Mouse (Mus musculus) G1E (cell line): ENCODE results near the gene Lsm14a.

Source experiments
- CTCF ChIP-seq: IDR thresholded peaks from 2 replicates; pipeline ENCODE4 v1.5.1; 2012; ENCODE audit warnings: low read depth, low read length, inconsistent platforms, mixed read lengths
- GATA1 ChIP-seq: IDR thresholded peaks from 2 replicates; pipeline ENCODE4 v1.6.1; 2012; ENCODE audit warnings: borderline replicate concordance, low read length, inconsistent platforms, mixed read lengths
- POLR2AphosphoS5 ChIP-seq: IDR thresholded peaks from 2 replicates; pipeline ENCODE4 v1.6.1; 2012; ENCODE audit warnings: low read depth, low read length, inconsistent platforms; ENCODE audit not compliant: insufficient replicate concordance
- TAL1 ChIP-seq: conservative IDR thresholded peaks from 2 replicates; pipeline ENCODE4 v1.6.1; 2012; ENCODE audit warnings: low read depth, low read length, inconsistent platforms, mixed read lengths

- TF ChIP-seq POLR2AphosphoS5, result no peak
- no peak for TF ChIP-seq CTCF
- no peak for TF ChIP-seq TAL1
- TF ChIP-seq GATA1, result no peak
Observed at GRCm38 (mm10) chr7:34433597-34433996, 40.5 kb upstream of the Lsm14a start.
